Mouse (Mus musculus): ENCODE data around the gene Heatr5a.

DNA sequence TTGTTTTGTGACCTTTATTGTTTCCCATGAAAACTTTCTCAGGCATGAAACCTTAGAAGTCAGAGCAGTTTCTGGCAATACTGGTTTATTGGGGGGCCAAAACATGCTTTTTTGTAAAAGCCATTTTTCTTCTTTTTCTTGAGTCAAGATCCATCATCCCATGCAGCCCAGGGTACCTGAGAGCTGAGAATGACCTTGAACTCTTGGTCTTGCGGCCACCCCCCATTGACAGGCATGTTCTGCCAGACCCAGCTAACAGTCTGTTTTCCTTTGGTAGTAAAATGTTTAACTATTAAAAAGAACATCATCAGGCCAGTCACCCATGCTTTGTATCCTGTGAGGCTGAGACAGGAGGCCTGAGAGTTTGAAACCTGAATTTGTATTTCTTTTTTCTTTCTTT is 125.9 kb downstream of the Heatr5a start:
- TF ChIP-seq CTCF (IDR thresholded peaks at IDR 0.05; ENCODE audit: low read depth) (no peak), EP300 (optimal IDR thresholded peaks at IDR 0.05) (no peak)
